Mouse (Mus musculus) granulocyte monocyte progenitor cell, adult 5-6 weeks (primary cell): ENCODE measurements around the gene Cmtm6. TPM values are rescaled to one million over a fixed set of nuclear protein-coding genes. Genes with fewer than 3 reads are reported as not detected.
"Not testable (repeated sequence)": the region's sequence is repeated elsewhere in the genome, so short reads cannot be mapped to it uniquely, and the experiment has no call there.

Source experiments
- ATAC-seq: replicated peaks from 2 replicates; pipeline ENCODE4 v1.8.0; 2016; ENCODE audit warnings: mild to moderate bottlenecking, moderate TSS enrichment, inconsistent platforms; ENCODE audit not compliant: poor library complexity, severe bottlenecking
- total RNA-seq, 2 experiments: library from RNA; stranded (forward) in 1 of 2; stranded (reverse) in 1 of 2; fragments of 200-712, 200-1000 nt in 1 of 2; fragments of >200 nt in 1 of 2; fragmentation: Nextera tagmentation in 1 of 2; gene quantifications; 2 replicates each; pipeline ENCODE4 v1.2.3; 2014 to 2017

Cmtm6 gene
- total RNA-seq, 2 experiments from 2014 or later = 30.5 to 50.0 TPM

GRCm38 (mm10) chr9:114728432-114728831 lies 2.5 kb upstream of the Cmtm6 start:
- ATAC-seq = not testable (repeated sequence)

DNA sequence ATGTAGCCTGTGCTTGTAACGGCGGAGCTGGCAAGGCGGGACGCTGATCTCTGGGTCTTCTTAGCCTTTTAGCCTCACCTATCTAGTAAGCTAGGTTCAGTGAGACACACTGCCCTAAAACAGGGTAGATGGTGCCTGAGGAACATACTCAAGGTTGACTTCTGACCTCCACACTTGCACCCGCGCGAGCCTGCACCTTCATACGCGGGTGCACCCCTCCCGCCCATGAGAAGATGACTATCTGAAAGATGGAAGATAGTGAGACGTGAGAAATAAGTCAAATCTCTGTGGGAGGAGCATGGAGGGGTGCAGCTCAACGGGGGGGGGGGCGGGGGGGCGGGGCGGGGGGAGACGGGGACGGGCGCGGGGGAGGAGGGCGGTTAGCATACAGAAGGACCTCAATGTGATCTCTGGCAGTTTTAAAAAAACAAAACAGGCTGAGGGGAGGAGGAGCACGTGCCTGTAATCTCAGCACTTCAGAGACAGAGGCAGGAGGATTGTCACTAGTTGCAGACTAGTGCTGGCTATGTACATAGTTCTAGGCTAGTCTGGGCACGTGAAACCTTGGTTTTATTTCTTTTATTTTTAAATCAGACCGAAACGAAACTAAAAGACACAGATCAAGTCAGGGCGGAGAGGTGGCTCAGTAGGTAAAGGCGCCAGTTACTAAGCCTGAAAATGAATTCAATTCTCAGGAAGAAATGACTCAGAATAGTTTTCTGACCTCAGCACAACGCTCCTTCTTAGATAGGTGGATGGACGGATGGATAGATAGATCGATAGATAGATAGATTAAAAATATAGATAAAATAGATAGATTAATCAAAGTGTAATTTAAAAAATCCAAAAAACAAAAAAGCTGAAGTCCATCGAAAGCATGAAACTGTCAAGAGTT lies 758 bp upstream of the Cmtm6 start:
- 0 out of 2 replicates have a peak, but pooled peaks have one; percentile 10 for ATAC-seq

GRCm38 (mm10) chr9:114731871-114732682 lies 1.2 kb downstream of the Cmtm6 start:
- 0 out of 2 replicates have a peak, but pooled peaks have one; percentile 11 for ATAC-seq

DNA sequence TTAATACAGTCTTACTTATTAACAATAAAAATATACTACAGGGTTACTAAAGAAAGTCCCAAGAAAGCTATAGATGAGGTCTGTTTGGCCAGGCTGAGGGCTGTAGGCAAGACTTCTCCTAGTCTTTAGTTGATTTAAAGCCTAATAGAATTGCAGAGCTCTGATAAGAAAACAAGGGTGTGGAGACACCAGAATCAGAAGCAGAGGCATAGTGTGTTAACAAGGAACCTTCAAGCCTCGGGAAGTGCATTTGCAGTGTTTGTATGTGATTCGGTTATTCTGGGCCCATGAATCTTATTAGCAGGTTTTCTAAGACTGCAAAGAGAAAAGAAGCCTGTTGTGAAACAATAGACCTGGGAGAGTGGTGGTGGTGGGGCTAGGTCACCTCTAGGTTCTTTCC lies 2.3 kb downstream of the Cmtm6 start:
- ATAC-seq = no peak

GRCm38 (mm10) chr9:114736442-114736841 lies 5.5 kb downstream of the Cmtm6 start:
- ATAC-seq = no peak

GRCm38 (mm10) chr9:114740336-114740735 lies 9.4 kb downstream of the Cmtm6 start:
- no peak for ATAC-seq

GRCm38 (mm10) chr9:114742731-114743130 lies 11.8 kb downstream of the Cmtm6 start:
- peak; percentile 98 for ATAC-seq

DNA sequence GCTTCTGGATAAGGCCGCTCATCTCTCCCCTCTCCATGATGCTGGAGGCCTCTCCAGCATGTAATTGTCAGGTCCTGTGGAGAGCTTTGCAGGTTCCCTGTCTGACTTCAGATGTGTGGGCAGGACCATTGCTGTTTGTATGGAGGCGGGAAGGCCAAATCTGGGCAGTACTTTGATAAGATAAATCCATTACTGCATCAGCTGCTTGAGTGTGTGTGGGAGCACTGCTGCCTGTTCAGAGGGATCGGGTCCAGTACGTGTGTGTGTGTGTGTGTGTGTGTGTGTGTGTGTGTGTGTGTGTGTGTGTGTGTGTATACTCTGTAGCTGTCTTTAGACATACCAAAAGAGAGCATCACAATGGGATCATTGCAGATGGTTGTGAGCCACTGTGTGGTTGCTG lies 14.2 kb downstream of the Cmtm6 start:
- no peak for ATAC-seq

DNA sequence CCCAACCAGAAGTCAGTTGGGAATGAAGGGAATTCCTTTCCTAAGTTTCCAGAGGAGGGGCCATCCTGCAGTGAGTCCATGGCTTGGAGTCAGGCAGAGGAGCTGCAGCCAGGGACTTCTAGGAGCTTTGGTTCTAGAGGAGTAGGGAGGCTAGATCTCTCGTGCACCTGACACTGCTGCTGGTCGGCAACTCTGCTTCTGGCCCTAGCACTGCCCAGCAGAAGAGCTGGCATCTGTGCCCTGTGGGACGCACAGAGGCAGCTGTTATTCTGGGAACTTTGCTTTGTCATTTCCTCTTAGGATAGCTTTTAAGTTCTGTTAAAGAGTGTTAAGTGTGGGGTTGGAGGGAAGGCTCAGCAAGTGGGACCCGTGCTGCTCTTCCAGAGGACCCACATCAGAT lies 14.7 kb downstream of the Cmtm6 start:
- ATAC-seq = no peak

- no peak for ATAC-seq
Measured at GRCm38 (mm10) chr9:114747012-114747411, 16.1 kb downstream of the Cmtm6 start.

DNA sequence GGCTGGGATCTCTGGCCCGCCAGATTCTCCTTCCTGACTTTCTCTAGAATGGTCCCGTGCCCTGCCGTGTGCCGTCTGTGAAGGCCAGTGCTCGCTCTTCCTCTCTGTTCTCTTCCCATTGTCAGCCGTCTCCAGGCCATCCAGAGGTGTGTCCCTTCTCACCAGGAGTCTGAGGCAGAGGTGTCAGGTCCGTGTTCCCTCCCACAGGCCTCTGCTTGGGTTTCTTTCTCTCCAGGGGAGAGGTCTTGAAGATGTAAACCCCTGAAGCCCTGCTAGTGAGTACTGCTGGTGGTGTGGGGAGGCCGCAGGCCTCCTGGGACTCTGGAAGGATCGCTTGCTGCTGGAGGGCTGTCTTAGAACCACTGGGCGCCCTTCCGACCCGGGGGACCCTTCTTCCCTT lies 16.6 kb downstream of the Cmtm6 start:
- ATAC-seq = no peak

DNA sequence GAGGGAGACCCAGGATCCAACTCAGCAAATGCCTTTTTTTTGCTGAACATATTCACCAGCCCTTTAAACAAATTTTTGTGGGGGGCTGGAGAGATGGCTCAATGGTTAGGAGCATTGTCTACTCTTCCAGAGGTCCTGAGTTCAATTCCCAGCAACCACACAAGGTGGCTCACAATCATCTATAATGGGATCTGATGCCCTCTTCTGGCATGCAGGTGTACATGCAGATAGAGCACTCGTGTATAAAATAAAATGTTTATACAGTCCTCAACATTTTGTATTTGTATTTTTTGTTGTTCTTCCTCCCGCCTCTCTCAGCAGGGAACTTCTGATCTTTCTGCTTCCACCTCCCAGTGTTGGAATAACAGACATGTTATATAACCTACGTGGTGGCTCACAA lies 20.7 kb downstream of the Cmtm6 start:
- no peak for ATAC-seq

DNA sequence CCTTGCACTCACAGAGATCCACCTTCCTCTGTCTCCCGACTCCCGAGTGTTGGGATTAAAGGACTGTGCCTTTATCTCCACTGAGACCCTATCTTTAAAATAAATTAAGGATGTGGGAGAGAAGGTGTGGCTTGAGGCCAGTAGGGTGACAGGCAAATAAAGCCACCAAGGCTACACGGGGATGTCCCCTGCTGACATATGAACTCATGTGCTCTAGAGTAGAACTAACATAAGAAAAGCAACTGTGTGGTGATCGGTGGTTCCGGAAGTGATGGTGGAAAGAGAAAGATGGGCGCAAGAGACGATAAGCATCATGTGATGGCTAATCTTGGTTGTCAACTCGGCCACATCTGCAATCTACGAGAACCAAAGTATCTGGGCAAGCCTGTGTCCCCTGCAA lies 21.4 kb downstream of the Cmtm6 start:
- ATAC-seq = peak; percentile 3; the same call in 1 of the 2 replicates

GRCm38 (mm10) chr9:114752863-114753484 lies 22.1 kb downstream of the Cmtm6 start:
- peak; percentile 92 for ATAC-seq

- ATAC-seq = peak; percentile 46
Measured at GRCm38 (mm10) chr9:114758272-114758671, 27.4 kb downstream of the Cmtm6 start.

DNA sequence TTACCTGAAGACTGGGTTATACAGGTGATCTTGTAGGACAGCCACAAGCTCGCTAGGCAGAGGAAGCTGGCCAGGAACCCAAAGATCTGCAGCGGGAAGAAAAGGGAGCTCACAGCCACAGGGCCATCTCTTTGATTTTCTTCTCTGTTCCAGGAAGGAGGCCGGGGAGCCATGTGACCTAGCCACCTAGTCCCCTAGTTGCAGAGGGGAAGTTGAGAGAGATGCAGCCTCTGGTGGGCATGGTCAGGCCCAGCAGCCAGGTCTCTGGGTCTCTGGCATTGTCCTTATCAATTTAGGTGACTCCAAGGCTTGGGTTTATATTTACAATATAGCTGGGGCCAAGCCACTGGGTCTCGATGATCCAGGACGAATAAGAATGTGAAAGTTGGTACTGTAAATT lies 27.9 kb downstream of the Cmtm6 start:
- peak; percentile 52 for ATAC-seq

GRCm38 (mm10) chr9:114759886-114760285 lies 29.0 kb downstream of the Cmtm6 start:
- ATAC-seq = no peak

DNA sequence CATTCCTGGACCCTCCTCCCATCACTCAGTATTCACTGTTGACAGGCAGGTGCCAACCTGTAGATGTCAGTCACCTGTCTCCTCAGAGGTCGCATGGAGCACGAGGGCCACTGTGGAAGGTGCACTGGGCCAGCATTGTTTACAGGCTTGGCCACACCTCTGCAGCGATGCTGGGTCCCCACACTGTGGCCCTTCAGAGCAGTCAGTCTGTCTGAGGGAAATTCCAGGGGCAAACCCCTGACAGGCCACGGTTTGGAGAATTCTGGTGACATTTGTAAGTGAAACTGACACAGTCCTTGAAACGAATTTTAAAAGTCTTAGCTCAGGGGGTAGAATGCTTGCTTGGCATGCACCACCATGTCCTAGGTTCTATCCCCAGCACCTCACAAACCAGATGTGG lies 29.4 kb downstream of the Cmtm6 start:
- ATAC-seq = no peak

- no peak for ATAC-seq
Measured at GRCm38 (mm10) chr9:114761848-114762247, 30.9 kb downstream of the Cmtm6 start.

DNA sequence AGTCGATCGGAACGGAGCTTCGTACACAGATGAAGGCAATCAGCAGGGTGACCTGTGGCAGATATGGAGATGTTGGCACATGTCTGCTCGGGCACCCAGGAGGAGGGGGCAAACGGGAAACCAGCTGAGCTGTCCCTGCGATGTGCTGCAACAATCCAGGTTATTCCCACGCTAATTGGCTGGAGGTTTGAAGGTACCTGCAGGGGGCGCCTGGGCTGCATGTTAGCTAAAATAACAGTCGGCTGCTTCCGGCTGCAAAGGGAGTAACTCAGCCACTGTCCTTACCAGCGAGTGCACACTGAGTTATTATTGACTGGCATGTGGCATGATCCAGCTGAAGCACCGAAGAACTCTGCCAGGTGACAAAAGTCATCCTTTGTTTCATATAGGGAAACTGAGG lies 32.4 kb downstream of the Cmtm6 start:
- peak; percentile 49 for ATAC-seq

GRCm38 (mm10) chr9:114767030-114767429 lies 36.1 kb downstream of the Cmtm6 start:
- peak; percentile 18 for ATAC-seq
